Mouse (Mus musculus) heart, embryonic 14.5 days (tissue): ENCODE measurements at regions not wholly inside any gene's neighbourhood (a gene's known extent, or its start where the extent isn't known, plus 50 kb on each side); places are given as distances from the start of the nearest gene placed in this dataset.

Experiments
- ATAC-seq: fragments of 200-750 bp; cut with Nextera tagmentation; 2 replicates; pipeline ENCODE4 v1.8.0; 2017; ENCODE audit warnings: low read depth, moderate TSS enrichment; ENCODE audit not compliant: insufficient number of reproducible peaks, insufficient read depth, low FRiP score
- H3K27ac ChIP-seq, 2 experiments: fragments of 200-500 bp in 1 of 2; fragments of 300-500 bp in 1 of 2; sonication (generic) in 1 of 2; replicated peaks in 1 of 2; 2 replicates each; pipeline ENCODE4 v1.5.1; 2012 to 2014; ENCODE audit warnings: low read depth in 2 of 2, low read length in 2 of 2, control low read depth in 1 of 2, mild to moderate bottlenecking in 1 of 2, mixed read lengths in 1 of 2; ENCODE audit not compliant: control insufficient read depth in 1 of 2, insufficient read depth in 1 of 2
- H3K27me3 ChIP-seq: fragments of 300-500 bp; sonication (generic); 2 replicates; pipeline ENCODE4 v1.6.1; 2014; ENCODE audit warnings: mild to moderate bottlenecking, low read length, control low read depth; ENCODE audit not compliant: control insufficient read depth, insufficient read depth
- H3K36me3 ChIP-seq: fragments of 300-500 bp; sonication (generic); 2 replicates; pipeline ENCODE4 v1.6.1; 2014; ENCODE audit warnings: mild to moderate bottlenecking, control low read depth, low read length, mixed read lengths; ENCODE audit not compliant: control insufficient read depth, insufficient read depth
- H3K4me1 ChIP-seq, 2 experiments: fragments of 200-500 bp in 1 of 2; fragments of 300-500 bp in 1 of 2; sonication (generic) in 1 of 2; 2 replicates each; pipeline ENCODE4 v1.6.1; 2012 to 2014; ENCODE audit warnings: low read length in 2 of 2, control low read depth in 1 of 2, mixed read lengths in 1 of 2; ENCODE audit not compliant: control insufficient read depth in 2 of 2, insufficient read depth in 2 of 2
- H3K4me2 ChIP-seq: fragments of 300-500 bp; sonication (generic); 2 replicates; pipeline ENCODE4 v1.6.1; 2014; ENCODE audit warnings: mild to moderate bottlenecking, low read length
- H3K4me3 ChIP-seq, 2 experiments: fragments of 200-500 bp in 1 of 2; fragments of 300-500 bp in 1 of 2; sonication (generic) in 1 of 2; 2 replicates each; pipeline ENCODE4 v1.5.1; 2012 to 2014; ENCODE audit warnings: low read length in 2 of 2, mild to moderate bottlenecking in 2 of 2, control low read depth in 1 of 2, low read depth in 1 of 2, moderate library complexity in 1 of 2; ENCODE audit not compliant: control insufficient read depth in 1 of 2, insufficient read depth in 1 of 2
- H3K9ac ChIP-seq: fragments of 300-500 bp; sonication (generic); 2 replicates; pipeline ENCODE4 v1.6.1; 2014; ENCODE audit warnings: mild to moderate bottlenecking, low read length
- H3K9me3 ChIP-seq: fragments of 300-500 bp; sonication (generic); 2 replicates; pipeline ENCODE4 v1.6.1; 2016; ENCODE audit warnings: low read length, control low read depth; ENCODE audit not compliant: control insufficient read depth
- WGBS: fragments of 180-500 bp; shearing (Covaris S2); extraction: QIAGEN DNeasy Blood & Tissue Kit; methylation state at CpG from one replicate; pipeline ENCODE4 v1.1.7; 2014; 5-methylcytosine and 5-hydroxymethylcytosine counted together

DNA sequence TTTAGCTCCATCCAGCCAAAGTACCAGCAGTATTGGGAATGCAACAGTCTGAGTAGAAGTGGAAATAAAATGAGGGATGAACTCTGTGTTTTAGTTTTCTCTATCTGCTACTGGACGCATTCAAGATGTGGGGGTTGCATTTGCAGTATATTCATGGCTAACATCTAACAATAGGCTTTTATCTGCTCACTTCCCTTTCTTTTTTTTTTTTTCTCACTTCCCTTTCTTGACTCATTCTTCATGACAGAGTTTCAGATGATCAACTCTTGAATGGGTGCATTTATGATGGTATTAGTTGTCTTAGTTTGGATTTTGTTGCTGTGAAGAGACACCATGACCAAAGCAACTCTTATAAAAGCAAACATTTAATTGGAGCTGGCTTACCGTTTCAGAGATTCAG lies 240.0 kb downstream of the Igsf11 start:
- Histone ChIP-seq H3K4me3 (no peak overlapping the region), H3K4me1 (no peaks in the 10 kb centered on the region), H3K4me2 (no peak overlapping the region), H3K36me3 (no peaks in the 10 kb centered on the region), H3K27me3 (no peaks in the 10 kb centered on the region), H3K9me3 (no peaks in the 10 kb centered on the region; the same call in 1 of the 2 replicates), H3K27ac (no peak overlapping the region), H3K9ac (no peak overlapping the region)
- 73% methylated on average over 2 of the region's 2 CpGs for WGBS
- no peak for ATAC-seq

DNA sequence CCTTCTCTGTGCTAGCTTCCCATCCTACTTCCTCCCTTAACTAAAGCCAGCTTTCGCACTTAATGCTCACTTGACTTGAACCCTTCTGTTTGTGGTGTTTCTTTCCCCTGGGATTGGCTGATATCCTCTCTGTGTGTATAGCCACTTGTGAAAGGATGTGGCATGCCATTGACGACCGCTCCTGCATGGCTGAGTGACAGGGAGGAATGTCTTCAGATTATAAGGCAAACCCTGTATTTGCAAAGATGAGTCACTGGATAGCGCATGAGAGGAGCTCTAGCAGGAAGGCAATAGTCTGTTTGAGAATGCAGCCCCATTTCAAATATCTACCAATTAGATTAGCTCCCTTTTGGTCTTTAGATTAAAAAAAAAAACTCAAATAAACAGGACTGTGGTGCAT lies 243.3 kb downstream of the Igsf11 start:
- Histone ChIP-seq H3K27me3 (no peaks in the 10 kb centered on the region), H3K9ac (no peak overlapping the region), H3K4me1 (no peaks in the 10 kb centered on the region), H3K27ac (no peak overlapping the region), H3K36me3 (no peaks in the 10 kb centered on the region), H3K4me3 (no peak overlapping the region), H3K4me2 (no peak overlapping the region), H3K9me3 (no peaks in the 10 kb centered on the region; the same call in 1 of the 2 replicates)
- ATAC-seq, result no peak
- WGBS, result 39% methylated on average over 4 of the region's 4 CpGs

DNA sequence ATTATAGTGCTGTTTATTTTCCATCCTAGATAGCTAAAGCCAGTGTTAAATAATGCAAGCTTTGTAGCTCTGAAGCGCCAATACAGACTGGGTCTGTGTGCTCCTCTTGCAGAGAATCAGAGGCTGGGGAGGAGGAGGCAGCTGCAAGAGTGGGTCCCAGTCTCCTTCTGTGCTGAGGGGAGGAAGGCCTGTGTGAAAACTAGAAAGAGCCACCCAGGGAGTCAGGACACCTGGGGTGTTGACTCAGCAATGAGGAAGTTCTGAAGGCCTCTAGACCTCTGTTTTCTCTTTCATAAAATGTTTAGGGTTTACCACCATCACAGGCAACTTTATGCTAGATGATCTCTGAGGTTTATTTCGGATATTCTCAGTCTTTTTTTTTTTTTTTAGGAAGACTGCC lies 254.7 kb downstream of the Igsf11 start:
- 58% methylated on average over 2 of the region's 2 CpGs for WGBS
- Histone ChIP-seq H3K36me3 (no peaks in the 10 kb centered on the region), H3K4me3 (no peak overlapping the region), H3K9me3 (no peaks in the 10 kb centered on the region), H3K4me1 (no peaks in the 10 kb centered on the region), H3K9ac (no peak overlapping the region), H3K27ac (no peak overlapping the region), H3K27me3 (no peaks in the 10 kb centered on the region), H3K4me2 (no peak overlapping the region)
- ATAC-seq, result no peak

DNA sequence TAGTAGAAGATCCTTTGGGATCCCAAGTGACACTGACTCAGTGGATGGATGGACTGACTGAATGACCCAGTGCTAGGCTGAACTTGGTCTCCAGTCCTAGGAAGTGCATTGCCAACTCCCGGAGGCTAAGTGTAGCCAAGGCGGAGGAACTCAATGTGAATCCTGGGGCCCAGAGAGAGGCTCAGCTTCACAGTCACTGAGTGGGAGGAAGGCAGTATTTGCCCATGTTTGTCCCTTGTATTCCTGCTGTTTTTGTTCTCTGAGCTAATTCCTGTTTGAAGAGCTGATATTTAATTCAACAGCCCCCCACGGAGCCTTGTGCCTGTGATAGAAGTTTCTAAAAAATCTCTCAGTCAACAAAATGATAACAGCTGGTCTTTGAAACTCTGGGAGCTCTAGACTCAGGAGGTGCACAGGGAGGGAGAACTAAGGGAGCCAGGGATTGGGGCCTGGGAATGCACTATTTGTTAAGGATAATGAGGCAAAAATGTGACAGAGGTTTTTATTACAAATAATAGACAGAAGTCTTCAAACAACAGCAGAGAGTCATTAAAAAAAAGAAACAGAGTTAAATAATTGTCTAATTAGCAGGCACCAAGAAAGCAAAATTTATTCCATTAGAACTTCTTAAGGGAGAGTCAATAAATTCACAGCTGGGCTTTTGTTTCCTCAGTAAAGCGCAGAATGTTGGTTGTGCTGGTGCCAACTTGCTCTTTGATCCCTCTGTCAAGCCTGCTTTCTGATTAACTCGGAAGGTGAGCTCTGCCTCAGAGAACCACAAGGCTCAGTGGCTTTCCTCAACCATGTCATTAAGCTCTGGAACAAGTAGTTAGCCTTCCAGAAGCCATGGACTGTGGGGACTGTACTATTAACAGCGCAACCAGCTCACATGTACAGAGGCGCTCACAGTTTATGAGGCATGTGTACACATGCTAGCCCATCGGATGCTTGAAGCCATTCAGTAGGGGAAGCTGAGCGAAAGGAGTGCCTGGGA lies 259.2 kb downstream of the Igsf11 start:
- Histone ChIP-seq H3K27me3 (no peaks in the 10 kb centered on the region), H3K9me3 (no peaks in the 10 kb centered on the region), H3K9ac (no peak overlapping the region), H3K36me3 (no peaks in the 10 kb centered on the region), H3K4me3 (no peak overlapping the region), H3K4me1 (no peaks in the 10 kb centered on the region), H3K4me2 (no peak overlapping the region), H3K27ac (no peak overlapping the region)
- WGBS, result 70% methylated on average over 9 of the region's 9 CpGs
- no peak for ATAC-seq

DNA sequence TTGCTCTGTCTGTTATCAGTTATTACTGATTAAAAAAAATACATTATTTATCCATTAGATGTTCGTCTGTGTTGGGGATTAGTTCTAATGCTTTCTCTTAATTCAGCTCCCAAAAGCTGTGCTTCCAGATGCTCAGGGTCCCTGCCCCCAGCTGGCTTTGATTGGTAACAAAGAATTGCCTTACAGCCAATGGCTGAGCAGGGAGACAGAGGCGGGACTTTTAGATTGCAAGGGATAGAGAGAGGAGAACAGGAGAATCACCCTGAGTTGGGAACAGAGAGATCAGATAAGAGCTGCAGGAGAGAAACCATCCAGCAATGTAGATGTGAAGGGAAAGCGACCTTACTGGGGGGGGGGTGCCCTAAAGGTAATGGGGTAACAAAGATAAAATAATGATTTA lies 266.4 kb downstream of the Igsf11 start:
- no peak overlapping the region for H3K4me2 ChIP-seq
- ATAC-seq, result no peak
- WGBS, result 29% methylated on average over 3 of the region's 3 CpGs
- H3K27ac ChIP-seq, result no peak overlapping the region
- H3K9ac ChIP-seq, result no peak overlapping the region
- no peak overlapping the region for H3K4me3 ChIP-seq
- H3K4me1 ChIP-seq, result peaks cover 0 to 3% of the 10 kb centered on the region in 2 experiments; a peak in 1 of 4 replicates
- H3K27me3 ChIP-seq, result no peaks in the 10 kb centered on the region
- no peaks in the 10 kb centered on the region for H3K36me3 ChIP-seq
- H3K9me3 ChIP-seq, result no peaks in the 10 kb centered on the region

DNA sequence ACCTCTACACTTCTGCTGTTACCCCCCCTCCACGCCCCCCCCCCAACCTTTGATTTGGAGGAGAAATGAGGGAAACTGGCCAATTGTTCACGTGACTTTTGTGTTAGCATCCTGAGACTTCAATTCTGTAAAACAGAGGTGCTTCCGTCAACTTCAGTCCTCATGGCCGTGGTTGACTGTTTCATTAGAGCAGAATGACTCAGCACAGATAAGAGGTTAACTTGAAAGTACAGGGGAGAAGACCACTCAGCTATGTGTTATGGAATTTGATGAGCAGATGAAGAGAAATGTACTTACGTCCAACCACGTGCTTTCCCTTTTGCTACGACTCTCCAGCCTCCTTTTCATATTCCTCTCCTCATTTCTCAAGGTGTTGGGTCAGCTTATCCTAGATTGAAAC lies 267.3 kb downstream of the Igsf11 start:
- H3K27me3 ChIP-seq, result no peaks in the 10 kb centered on the region
- no peak for ATAC-seq
- H3K9ac ChIP-seq, result no peak overlapping the region
- H3K4me2 ChIP-seq, result no peak overlapping the region
- H3K4me3 ChIP-seq, result no peak overlapping the region
- WGBS, result 59% methylated on average over 7 of the region's 7 CpGs
- no peaks in the 10 kb centered on the region for H3K9me3 ChIP-seq
- no peak overlapping the region for H3K27ac ChIP-seq
- H3K4me1 ChIP-seq, result peaks cover 0 to 3% of the 10 kb centered on the region in 2 experiments; a peak in 1 of 4 replicates
- no peaks in the 10 kb centered on the region for H3K36me3 ChIP-seq

DNA sequence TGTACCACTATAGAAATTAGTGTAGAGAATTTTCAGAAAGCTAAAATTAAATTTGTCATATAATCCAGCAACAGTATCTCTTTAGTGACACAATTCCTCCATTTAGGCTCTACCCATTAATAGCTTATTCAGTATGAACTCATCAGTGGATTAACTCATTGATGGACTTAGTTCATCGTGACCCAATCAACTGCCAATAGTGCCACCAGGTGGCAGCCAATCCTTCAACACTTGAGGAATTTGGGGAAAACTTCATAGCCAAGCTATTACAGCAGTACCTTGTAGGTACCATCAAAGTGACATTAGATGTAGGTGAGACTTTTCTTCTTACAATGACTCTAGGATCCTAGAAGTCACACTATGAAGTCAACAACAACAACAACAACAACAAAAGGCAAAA lies 270.2 kb downstream of the Igsf11 start:
- no peak overlapping the region for H3K4me2 ChIP-seq
- 24% methylated on average over 1 of the region's 1 CpGs for WGBS
- H3K9me3 ChIP-seq, result no peaks in the 10 kb centered on the region
- H3K4me1 ChIP-seq, result peaks cover 0 to 3% of the 10 kb centered on the region in 2 experiments; a peak in 1 of 4 replicates
- no peak overlapping the region for H3K4me3 ChIP-seq
- no peaks in the 10 kb centered on the region for H3K27me3 ChIP-seq
- H3K9ac ChIP-seq, result no peak overlapping the region
- H3K36me3 ChIP-seq, result no peaks in the 10 kb centered on the region
- H3K27ac ChIP-seq, result no peak overlapping the region
- no peak for ATAC-seq
